Mouse (Mus musculus): ENCODE results near the gene Lhfp. TPM values are rescaled to one million over a fixed set of nuclear protein-coding genes. Genes with fewer than 3 reads are reported as not detected.
A peak's percentile ranks its signal among the peaks of the same experiment; 100 is the strongest.

The Lhfp gene
- polyA plus RNA-seq, 1 experiment from 2014 or later: 64.1 TPM

- H3K27me3 ChIP-seq (replicated peaks; ENCODE audit: control insufficient read depth, insufficient read depth, low read length): no peaks in the 10 kb centered on the region
- H3K9me3 ChIP-seq (ENCODE audit: control insufficient read depth, low read length): no peaks in the 10 kb centered on the region
- no peak overlapping the region for H3K9ac ChIP-seq (ENCODE audit: low read depth, low read length)
- H3K4me1 ChIP-seq (ENCODE audit: control insufficient read depth, insufficient read depth, low read depth, low read length): peaks cover 5% of the 10 kb centered on the region
- 79% methylated on average over 4 of the region's 4 CpGs for WGBS
- no peak for ATAC-seq
- no peak overlapping the region for H3K4me3 ChIP-seq (ENCODE audit: low read length)
- no peak overlapping the region for H3K4me2 ChIP-seq (ENCODE audit: low read length)
- H3K27ac ChIP-seq (ENCODE audit: low read depth, low read length): no peak overlapping the region
- H3K36me3 ChIP-seq (ENCODE audit: control insufficient read depth, insufficient read depth, low read length): no peaks in the 10 kb centered on the region
Observed at GRCm38 (mm10) chr3:53193441-53193840, 152.1 kb downstream of the Lhfp start.

GRCm38 (mm10) chr3:53195666-53196107 lies 154.4 kb downstream of the Lhfp start:
- no peak overlapping the region for H3K4me3 ChIP-seq (ENCODE audit: low read length)
- H3K9ac ChIP-seq (ENCODE audit: low read depth, low read length): no peak overlapping the region
- H3K4me2 ChIP-seq (ENCODE audit: low read length): no peak overlapping the region; the same call in 1 of the 2 replicates
- H3K9me3 ChIP-seq (ENCODE audit: control insufficient read depth, low read length): no peaks in the 10 kb centered on the region
- no peaks in the 10 kb centered on the region for H3K27me3 ChIP-seq (replicated peaks; ENCODE audit: control insufficient read depth, insufficient read depth, low read length)
- 54% methylated on average over 8 of the region's 8 CpGs for WGBS
- ATAC-seq: 0 out of 2 replicates have a peak, but pooled peaks have one; percentile 45
- no peaks in the 10 kb centered on the region for H3K36me3 ChIP-seq (ENCODE audit: control insufficient read depth, insufficient read depth, low read length)
- H3K4me1 ChIP-seq (ENCODE audit: control insufficient read depth, insufficient read depth, low read depth, low read length): peaks cover 5% of the 10 kb centered on the region
- H3K27ac ChIP-seq (ENCODE audit: low read depth, low read length): no peak overlapping the region

GRCm38 (mm10) chr3:53200175-53200574 lies 158.8 kb downstream of the Lhfp start:
- H3K4me1 ChIP-seq (ENCODE audit: control insufficient read depth, insufficient read depth, low read depth, low read length): peaks cover 26% of the 10 kb centered on the region
- H3K4me3 ChIP-seq (ENCODE audit: low read length): no peak overlapping the region
- no peak for ATAC-seq
- H3K9me3 ChIP-seq (ENCODE audit: control insufficient read depth, low read length): no peaks in the 10 kb centered on the region
- 71% methylated on average over 8 of the region's 8 CpGs for WGBS
- H3K27me3 ChIP-seq (replicated peaks; ENCODE audit: control insufficient read depth, insufficient read depth, low read length): no peaks in the 10 kb centered on the region
- H3K4me2 ChIP-seq (ENCODE audit: low read length): no peak overlapping the region
- H3K9ac ChIP-seq (ENCODE audit: low read depth, low read length): no peak overlapping the region
- H3K27ac ChIP-seq (ENCODE audit: low read depth, low read length): no peak overlapping the region
- H3K36me3 ChIP-seq (ENCODE audit: control insufficient read depth, insufficient read depth, low read length): no peaks in the 10 kb centered on the region

- no peak for ATAC-seq
- Histone ChIP-seq H3K36me3 (ENCODE audit: control insufficient read depth, insufficient read depth, low read length) (no peaks in the 10 kb centered on the region), H3K9ac (ENCODE audit: low read depth, low read length) (no peak overlapping the region), H3K4me2 (ENCODE audit: low read length) (no peak overlapping the region), H3K4me3 (ENCODE audit: low read length) (no peak overlapping the region), H3K27me3 (replicated peaks; ENCODE audit: control insufficient read depth, insufficient read depth, low read length) (no peaks in the 10 kb centered on the region), H3K27ac (ENCODE audit: low read depth, low read length) (no peak overlapping the region; the same call in none of the 2 replicates), H3K4me1 (ENCODE audit: control insufficient read depth, insufficient read depth, low read depth, low read length) (peaks cover 23% of the 10 kb centered on the region), H3K9me3 (ENCODE audit: control insufficient read depth, low read length) (no peaks in the 10 kb centered on the region)
- WGBS: 62% methylated on average over 10 of the region's 10 CpGs
Observed at GRCm38 (mm10) chr3:53200853-53201252, 159.5 kb downstream of the Lhfp start.

- H3K4me3 ChIP-seq (ENCODE audit: low read length): no peak overlapping the region
- no peak overlapping the region; the same call in 1 of the 2 replicates for H3K27ac ChIP-seq (ENCODE audit: low read depth, low read length)
- H3K27me3 ChIP-seq (replicated peaks; ENCODE audit: control insufficient read depth, insufficient read depth, low read length): no peaks in the 10 kb centered on the region
- H3K4me1 ChIP-seq (ENCODE audit: control insufficient read depth, insufficient read depth, low read depth, low read length): peaks cover 27% of the 10 kb centered on the region
- WGBS: 21% methylated on average over 10 of the region's 10 CpGs
- H3K4me2 ChIP-seq (ENCODE audit: low read length): 0 out of 2 replicates have a peak overlapping the region, but pooled peaks have one; percentile 11
- peak; percentile 69 for ATAC-seq
- H3K9ac ChIP-seq (ENCODE audit: low read depth, low read length): no peak overlapping the region
- H3K36me3 ChIP-seq (ENCODE audit: control insufficient read depth, insufficient read depth, low read length): no peaks in the 10 kb centered on the region
- no peaks in the 10 kb centered on the region for H3K9me3 ChIP-seq (ENCODE audit: control insufficient read depth, low read length)
Observed at GRCm38 (mm10) chr3:53201670-53202069, 160.3 kb downstream of the Lhfp start.

GRCm38 (mm10) chr3:53202184-53202583 lies 160.9 kb downstream of the Lhfp start:
- H3K27ac ChIP-seq (ENCODE audit: low read depth, low read length): peak overlapping the region; percentile 14; the same call in 1 of the 2 replicates
- H3K4me3 ChIP-seq (ENCODE audit: low read length): no peak overlapping the region
- no peak overlapping the region for H3K9ac ChIP-seq (ENCODE audit: low read depth, low read length)
- no peaks in the 10 kb centered on the region for H3K27me3 ChIP-seq (replicated peaks; ENCODE audit: control insufficient read depth, insufficient read depth, low read length)
- no peak overlapping the region for H3K4me2 ChIP-seq (ENCODE audit: low read length)
- no peaks in the 10 kb centered on the region for H3K9me3 ChIP-seq (ENCODE audit: control insufficient read depth, low read length)
- peaks cover 27% of the 10 kb centered on the region for H3K4me1 ChIP-seq (ENCODE audit: control insufficient read depth, insufficient read depth, low read depth, low read length)
- WGBS: 28% methylated on average over 6 of the region's 6 CpGs
- ATAC-seq: peak; percentile 65
- H3K36me3 ChIP-seq (ENCODE audit: control insufficient read depth, insufficient read depth, low read length): no peaks in the 10 kb centered on the region

GRCm38 (mm10) chr3:53202698-53203097 lies 161.4 kb downstream of the Lhfp start:
- no peak overlapping the region for H3K4me3 ChIP-seq (ENCODE audit: low read length)
- peaks cover 27% of the 10 kb centered on the region for H3K4me1 ChIP-seq (ENCODE audit: control insufficient read depth, insufficient read depth, low read depth, low read length)
- no peaks in the 10 kb centered on the region for H3K27me3 ChIP-seq (replicated peaks; ENCODE audit: control insufficient read depth, insufficient read depth, low read length)
- ATAC-seq: no peak
- H3K9ac ChIP-seq (ENCODE audit: low read depth, low read length): no peak overlapping the region
- 0 out of 2 replicates have a peak overlapping the region, but pooled peaks have one; percentile 14 for H3K27ac ChIP-seq (ENCODE audit: low read depth, low read length)
- WGBS: 76% methylated on average over 3 of the region's 3 CpGs
- no peak overlapping the region for H3K4me2 ChIP-seq (ENCODE audit: low read length)
- no peaks in the 10 kb centered on the region for H3K36me3 ChIP-seq (ENCODE audit: control insufficient read depth, insufficient read depth, low read length)
- H3K9me3 ChIP-seq (ENCODE audit: control insufficient read depth, low read length): no peaks in the 10 kb centered on the region

GRCm38 (mm10) chr3:53203656-53204055 lies 162.3 kb downstream of the Lhfp start:
- no peak for ATAC-seq
- H3K27me3 ChIP-seq (replicated peaks; ENCODE audit: control insufficient read depth, insufficient read depth, low read length): no peaks in the 10 kb centered on the region
- no peaks in the 10 kb centered on the region for H3K9me3 ChIP-seq (ENCODE audit: control insufficient read depth, low read length)
- H3K4me3 ChIP-seq (ENCODE audit: low read length): no peak overlapping the region
- no peaks in the 10 kb centered on the region for H3K36me3 ChIP-seq (ENCODE audit: control insufficient read depth, insufficient read depth, low read length)
- 56% methylated on average over 5 of the region's 5 CpGs for WGBS
- peaks cover 27% of the 10 kb centered on the region for H3K4me1 ChIP-seq (ENCODE audit: control insufficient read depth, insufficient read depth, low read depth, low read length)
- H3K27ac ChIP-seq (ENCODE audit: low read depth, low read length): no peak overlapping the region
- H3K4me2 ChIP-seq (ENCODE audit: low read length): no peak overlapping the region
- H3K9ac ChIP-seq (ENCODE audit: low read depth, low read length): no peak overlapping the region

GRCm38 (mm10) chr3:53204348-53204984 lies 163.1 kb downstream of the Lhfp start:
- Histone ChIP-seq H3K27ac (ENCODE audit: low read depth, low read length) (no peak overlapping the region), H3K36me3 (ENCODE audit: control insufficient read depth, insufficient read depth, low read length) (no peaks in the 10 kb centered on the region), H3K4me3 (ENCODE audit: low read length) (no peak overlapping the region), H3K4me2 (ENCODE audit: low read length) (no peak overlapping the region), H3K27me3 (replicated peaks; ENCODE audit: control insufficient read depth, insufficient read depth, low read length) (no peaks in the 10 kb centered on the region), H3K9ac (ENCODE audit: low read depth, low read length) (no peak overlapping the region), H3K9me3 (ENCODE audit: control insufficient read depth, low read length) (no peaks in the 10 kb centered on the region), H3K4me1 (ENCODE audit: control insufficient read depth, insufficient read depth, low read depth, low read length) (peaks cover 27% of the 10 kb centered on the region)
- ATAC-seq: no peak
- 64% methylated on average over 7 of the region's 7 CpGs for WGBS
